Mouse (Mus musculus) cerebellum, adult 18-20 months (tissue): ENCODE measurements around the gene Proser1.

ENCODE experiments used
- DNase-seq, 2 experiments: peaks; one replicate each; pipeline ENCODE4 v3.0.0; 2021

The Proser1 gene

DNA sequence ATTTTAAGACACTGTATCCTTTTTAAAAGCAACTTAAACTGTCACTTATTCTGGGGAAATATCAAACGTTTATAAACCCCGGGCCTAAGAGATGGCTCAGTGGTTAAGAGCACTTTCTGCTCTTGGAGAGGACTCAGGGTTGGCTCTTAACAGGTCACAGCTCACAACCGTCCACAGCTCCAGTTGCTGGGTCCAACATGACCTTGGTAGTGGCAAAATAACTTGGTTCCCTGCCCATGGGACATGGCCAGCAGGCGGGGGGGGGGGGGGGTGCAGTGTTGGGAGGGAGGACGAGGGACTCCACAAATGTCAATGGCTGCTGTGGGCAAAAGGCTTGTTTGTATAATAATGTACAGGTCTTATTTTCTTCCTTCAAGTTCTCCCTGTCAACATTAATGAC is 3.9 kb downstream of the Proser1 start:
- DNase-seq: no peak

DNA sequence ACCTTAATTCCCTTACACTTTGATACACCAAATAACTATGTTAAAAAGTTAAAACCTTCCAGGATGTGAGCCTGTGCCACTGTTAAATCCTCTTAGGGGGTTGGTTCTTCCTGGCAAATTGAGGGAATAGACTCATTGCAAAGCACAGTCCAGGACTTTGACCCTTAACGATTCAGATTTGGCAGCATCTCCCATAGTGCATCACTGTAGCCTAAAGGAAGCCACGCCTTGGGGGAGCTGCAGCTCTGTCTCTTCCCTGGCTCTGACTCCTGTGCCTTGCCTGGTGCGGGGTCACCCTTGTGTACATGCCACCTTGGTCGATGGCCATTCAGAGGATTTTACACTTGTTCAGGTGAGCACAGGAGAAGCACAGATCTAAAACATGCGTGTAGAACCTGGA is 6.2 kb downstream of the Proser1 start:
- DNase-seq: no peak

DNA sequence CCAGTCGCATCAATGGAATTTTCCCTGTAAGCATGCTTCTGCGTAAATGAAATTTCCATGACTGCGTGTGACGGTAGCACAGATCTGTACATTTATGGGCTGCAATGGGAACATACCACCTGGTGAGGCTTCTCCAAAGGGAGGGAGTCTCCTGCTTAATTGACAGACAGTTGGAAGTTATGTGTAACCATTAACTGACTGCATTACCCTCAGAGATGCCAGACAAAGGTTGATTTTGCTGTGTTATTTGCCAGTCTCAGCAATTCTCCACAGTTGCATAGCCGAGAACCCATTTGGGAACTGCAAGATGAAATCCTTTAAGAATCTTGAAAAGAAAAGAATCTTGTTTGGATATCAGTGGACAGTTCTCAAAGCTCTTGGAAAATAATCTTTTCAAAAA is 8.6 kb downstream of the Proser1 start:
- no peak for DNase-seq

DNA sequence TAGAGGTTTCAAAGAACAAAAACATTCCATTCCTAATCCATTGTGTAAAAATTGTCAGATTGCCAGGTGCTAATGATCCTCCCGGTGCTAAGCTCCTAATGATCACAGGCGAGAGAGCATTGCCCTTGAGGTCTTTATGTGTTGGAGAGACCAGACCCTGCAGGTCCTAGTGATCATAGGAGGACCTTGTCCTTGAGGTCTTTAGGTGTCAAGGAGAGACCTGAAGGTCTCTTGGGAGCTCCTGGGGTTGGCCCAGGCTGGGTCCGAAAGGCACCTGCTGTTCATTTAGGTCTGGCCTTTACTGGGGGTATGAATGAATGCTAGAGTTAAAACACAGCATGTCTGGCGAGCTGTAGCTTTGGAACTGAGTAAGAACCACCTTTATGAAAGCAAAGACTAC is 10.7 kb downstream of the Proser1 start:
- no peak for DNase-seq

DNA sequence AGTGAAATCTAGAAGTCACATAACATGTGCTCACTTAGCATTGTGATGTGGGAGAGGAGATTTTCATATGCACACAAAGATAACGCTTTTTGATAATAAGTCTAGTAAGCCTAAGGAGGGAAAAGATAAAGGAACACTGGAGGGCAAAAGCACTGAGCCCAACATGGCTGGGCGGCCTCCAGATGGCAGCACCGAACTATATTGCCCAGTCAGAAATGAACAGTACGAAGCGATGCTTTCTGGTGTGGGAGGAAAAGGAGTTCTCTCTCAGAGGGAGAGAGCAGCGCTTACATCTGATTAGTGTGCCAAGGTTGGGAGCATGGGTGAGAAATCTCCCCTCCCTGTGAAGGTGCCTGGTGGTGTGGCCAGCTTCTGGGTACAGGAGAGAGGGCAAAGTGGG is 12.4 kb downstream of the Proser1 start:
- peak; percentile 55 to 62 for DNase-seq

- peak; percentile 36 to 46 for DNase-seq
Observed at GRCm38 (mm10) chr3:53477468-53477867, 14.0 kb downstream of the Proser1 start.

DNA sequence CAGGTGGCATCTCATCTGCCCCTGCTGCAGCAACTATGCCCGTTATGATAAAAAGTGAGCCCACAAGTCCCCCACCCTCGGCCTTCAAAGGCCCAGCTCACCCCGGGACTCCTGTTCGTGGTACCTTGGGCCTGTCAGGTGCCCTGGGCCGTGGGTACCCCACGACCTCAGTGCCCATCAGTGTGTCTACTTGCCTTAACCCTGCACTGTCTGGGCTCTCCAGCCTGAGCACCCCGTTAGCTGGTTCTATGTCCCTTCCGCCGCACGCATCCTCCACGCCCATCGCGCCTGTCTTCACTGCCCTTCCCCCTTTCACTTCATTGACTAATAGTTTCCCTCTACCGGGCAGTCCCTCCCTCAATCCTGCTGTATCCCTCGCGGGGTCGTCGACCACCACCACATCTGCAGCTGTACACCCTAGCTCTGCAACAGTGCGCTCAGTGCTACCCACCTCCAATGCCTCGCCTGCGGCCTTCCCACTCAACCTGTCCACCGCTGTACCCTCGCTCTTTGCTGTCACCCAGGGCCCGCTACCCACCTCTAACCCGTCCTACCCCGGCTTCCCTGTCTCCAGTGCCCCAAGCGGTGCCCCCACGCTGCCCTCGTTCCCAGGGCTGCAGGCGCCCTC is 15.1 kb downstream of the Proser1 start:
- DNase-seq: no peak

DNA sequence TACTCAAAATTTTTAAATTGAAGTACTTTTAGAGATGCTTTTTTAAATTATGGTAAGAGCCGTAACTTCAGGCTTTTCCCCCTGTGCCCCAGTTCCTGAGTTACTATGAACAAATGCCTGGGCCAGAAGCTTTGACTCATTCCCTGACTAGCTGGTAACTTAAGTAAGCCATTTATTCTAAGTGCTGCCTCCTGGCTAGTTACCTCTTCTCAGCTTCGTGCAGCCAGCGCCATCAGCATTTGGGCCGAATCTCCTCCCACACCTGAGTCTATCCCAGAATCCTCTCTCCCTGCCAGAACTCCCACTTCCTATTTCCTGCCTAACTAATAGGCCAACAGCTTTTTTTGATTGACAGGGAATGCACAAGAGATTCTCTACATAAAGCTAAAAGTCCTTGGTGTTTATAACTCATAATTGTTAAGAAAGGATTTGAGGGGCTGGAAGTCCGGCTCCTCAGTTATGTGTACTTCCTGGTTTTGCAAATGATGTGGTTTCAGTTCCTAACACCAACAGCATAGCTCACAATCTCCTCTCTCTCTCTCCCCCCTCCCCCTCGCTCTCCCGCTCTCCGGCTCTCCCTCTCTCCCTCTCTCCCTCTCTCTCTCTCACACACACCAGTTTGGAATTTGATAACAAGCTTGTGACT is 20.1 kb downstream of the Proser1 start:
- DNase-seq: no peak

- DNase-seq: no peak
Observed at GRCm38 (mm10) chr3:53486561-53486960, 23.1 kb downstream of the Proser1 start.

DNA sequence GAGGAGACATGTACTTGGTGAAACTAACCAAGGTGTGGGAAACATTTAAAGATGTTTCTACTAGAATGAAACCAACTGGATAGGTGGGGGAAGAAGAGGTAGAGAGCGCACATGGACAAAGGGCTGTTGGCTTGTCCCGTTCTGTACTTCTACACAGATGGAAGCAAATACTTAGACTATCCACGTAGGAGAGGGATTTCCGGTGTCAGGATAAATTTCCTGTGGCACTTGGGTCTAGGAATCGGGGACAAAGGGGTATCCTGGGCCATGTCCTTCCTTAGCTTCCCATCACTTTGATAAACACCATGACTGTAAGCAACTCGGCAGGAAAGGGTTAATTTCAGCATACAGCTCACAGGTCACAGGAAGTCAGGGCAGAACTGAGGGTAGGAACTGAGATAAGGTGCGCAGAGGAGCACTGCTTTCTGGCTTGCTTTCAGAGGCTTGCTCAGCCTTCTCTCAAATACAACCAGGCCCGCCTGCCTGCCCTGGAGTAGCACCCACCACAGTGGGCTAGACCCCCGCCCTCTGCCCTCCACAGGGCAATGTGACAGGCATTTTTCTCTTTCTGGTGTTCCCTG is 23.6 kb downstream of the Proser1 start:
- DNase-seq: no peak

GRCm38 (mm10) chr3:53488353-53488752 is 24.9 kb downstream of the Proser1 start, which contains the start of gene Stoml3:
TSS of gene Stoml3 (plus strand) at chr3:53488653.
- no peak for DNase-seq

DNA sequence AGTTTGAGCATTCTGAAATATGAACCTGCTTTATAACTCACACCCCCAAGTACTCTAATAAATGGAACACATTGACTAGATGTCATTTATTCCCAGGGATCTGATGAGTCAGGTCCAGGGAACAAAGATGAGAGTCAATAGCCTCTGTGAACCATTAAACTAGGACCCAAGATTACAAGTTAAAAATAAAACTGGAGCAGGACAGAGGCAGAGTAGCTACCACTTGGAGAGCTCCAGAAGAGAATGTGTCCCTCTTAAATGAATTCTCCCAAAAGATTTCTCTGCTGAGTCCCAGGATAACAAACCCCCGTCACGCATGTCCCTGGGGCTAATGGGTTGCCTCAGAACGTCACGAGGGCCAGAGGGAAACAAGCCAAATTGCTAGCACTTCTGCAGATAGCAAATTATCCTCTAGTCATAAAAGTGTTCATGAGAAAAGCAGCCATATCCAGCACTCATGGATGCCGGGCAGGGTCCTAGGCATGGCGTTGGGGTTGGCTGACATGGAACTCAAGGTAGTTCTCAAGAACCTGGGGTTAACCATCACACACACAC is 35.0 kb downstream of the Proser1 start:
- no peak for DNase-seq

GRCm38 (mm10) chr3:53502428-53502827 is 39.0 kb downstream of the Proser1 start:
- no peak for DNase-seq

- DNase-seq: no peak
Observed at GRCm38 (mm10) chr3:53513096-53513495, 49.6 kb downstream of the Proser1 start.

- DNase-seq: no peak
Observed at GRCm38 (mm10) chr3:53514221-53515065, 51.0 kb downstream of the Proser1 start.

GRCm38 (mm10) chr3:53522794-53523193 is 59.3 kb downstream of the Proser1 start:
- DNase-seq: no peak

DNA sequence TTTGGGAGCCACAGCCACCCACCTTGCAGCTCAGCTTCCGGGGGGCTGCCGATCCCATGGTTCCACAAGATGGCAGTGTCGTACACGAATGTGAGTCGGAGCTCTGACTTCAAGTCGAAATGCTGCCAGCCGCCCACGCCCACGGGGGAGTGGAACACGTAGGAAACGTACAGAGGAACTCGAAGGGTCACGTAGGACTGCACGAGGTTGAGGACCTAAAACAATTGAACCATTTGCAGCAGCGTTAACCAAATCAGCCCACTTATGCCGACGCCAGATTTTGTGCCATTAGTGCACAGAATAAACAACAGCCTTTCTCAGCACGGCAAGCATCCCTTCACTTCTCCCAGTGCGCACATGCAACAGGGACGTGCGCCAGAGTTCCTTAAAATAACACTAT is 62.3 kb downstream of the Proser1 start:
- peak; percentile 58 to 63 for DNase-seq

DNA sequence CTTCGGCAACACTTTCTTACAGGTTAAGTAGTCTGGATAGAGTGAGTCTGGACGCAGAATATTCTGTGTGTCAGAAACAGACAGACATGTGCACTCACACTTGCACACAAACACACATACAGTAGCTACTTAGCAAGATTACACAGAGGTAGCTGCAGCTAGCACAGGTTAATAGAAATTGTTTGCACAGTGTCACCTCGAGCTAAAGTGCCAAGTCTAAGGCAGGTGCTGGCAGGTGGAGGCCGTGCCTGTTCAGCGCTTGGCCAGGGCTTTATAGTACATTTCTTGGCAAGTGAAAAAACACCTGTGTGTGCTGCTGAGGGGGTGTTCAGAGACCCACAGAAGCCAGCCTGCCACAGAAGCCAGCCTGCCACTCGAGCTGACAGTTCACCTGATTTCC is 66.8 kb downstream of the Proser1 start:
- DNase-seq: no peak
